Mouse (Mus musculus) kidney, adult 2 months (tissue): ENCODE measurements around the gene Polh.

Experiments used
- CTCF ChIP-seq: fragments of 200-500 bp; conservative IDR thresholded peaks from 2 replicates; pipeline ENCODE4 v1.5.1; 2011; ENCODE audit warnings: low read depth, mild to moderate bottlenecking, control low read depth, low read length, moderate library complexity, mixed read lengths; ENCODE audit not compliant: insufficient read depth, insufficient read length
- POLR2A ChIP-seq: fragments of 200-500 bp; IDR thresholded peaks from one replicate; pipeline ENCODE4 v1.6.1; 2011; ENCODE audit warnings: low read depth, low read length, control low read depth

DNA sequence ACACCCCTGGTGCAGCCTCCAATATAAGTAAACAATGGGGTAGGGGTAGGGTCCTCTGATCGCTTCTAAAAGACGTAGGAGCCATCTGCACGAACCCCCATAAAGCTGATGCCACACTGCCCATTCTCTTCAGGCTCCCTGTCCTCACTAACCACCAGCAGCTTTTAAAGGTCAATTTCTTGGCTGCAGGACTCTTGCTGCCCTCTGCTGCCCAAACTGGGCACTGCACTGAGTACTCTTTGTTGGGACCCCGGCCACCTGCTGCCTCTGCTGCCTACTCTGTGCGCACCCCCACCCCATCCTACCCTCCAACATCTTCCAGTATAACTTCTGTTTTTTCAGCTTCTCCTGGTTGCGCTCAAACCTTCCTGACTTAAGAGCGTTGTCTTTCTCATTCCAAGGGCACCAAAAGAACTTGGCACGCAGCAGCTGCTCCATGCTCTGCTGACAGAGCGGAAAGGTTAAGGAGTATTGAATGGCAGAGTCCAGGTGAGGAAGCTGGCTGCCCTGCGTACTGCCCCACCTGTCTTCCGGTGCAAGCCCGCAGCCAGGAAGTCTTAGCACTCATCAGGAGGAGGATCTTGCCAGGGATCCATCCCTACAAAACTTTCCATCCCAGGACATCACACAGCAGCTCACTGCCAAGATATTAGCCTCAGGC, 70.3 kb downstream of the Polh start:
- TF ChIP-seq CTCF (peak; percentile 93), POLR2A (no peak)
